Mouse (Mus musculus): ENCODE results near the gene Ost4.

Gene Ost4

DNA sequence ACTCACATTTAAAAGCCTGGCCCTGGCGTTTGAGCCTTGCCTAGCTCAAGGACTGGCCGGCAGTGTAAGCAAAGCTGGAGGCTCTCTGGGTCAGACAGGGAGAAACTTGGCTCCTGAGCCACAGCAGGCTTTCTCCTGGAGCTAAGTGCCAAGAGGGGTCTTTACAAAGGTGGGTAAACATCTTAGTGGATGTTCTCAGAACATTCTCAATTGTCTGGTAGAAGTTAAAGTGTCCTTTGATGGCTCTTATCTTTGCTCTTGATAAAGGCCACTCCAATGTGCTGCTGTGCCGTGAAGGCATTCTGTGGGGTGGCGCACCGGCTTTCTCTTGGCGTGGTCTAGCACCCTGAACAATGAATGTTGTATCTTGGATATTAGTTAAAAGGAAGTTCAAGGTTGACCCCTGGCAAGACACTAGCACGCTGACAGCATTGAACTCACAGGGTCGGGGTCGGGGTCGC lies 15.0 kb upstream of the Ost4 start:
- DNase-seq = no peak

DNA sequence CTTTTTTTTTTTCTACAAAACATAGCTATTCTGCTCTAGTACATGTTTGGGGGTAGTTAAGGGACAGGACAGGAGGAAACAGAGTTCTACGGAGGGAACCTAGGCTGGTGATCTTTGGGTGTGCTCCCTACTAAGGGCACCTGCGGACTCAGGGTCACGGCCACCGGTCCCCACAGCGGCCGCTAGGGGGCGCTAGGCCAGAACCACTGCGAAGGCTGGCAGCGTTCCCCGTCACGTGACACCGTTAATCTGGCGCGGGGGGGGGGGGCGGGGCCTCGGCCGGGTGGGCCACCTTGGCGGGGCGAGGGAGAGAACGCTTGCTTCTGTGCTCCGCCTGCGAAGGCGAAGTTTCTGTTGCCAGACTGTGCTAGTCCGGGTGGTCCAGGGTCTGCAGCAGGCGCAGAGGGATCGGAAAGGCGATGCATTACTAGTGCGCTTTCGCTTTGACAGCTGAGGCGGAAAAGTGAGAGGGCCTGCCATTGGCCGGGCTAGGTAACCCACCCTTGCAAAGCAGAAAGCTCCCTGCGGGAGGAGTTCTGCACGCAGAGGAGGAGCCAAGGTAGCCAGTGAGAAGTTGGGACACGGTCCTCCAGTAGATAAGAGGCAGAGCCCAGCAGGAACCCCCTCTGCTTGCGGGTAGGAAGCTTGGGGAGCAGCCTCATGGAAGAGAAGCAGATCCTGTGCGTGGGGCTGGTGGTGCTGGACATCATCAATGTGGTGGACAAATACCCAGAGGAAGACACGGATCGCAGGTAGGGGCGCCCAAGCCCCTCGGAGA lies 13.9 kb upstream of the Ost4 start, which contains the start of gene Khk:
Khk (plus strand) TSS at position 176 of the 778 bp plus-strand sequence.
- peak; percentile 94 for DNase-seq

DNA sequence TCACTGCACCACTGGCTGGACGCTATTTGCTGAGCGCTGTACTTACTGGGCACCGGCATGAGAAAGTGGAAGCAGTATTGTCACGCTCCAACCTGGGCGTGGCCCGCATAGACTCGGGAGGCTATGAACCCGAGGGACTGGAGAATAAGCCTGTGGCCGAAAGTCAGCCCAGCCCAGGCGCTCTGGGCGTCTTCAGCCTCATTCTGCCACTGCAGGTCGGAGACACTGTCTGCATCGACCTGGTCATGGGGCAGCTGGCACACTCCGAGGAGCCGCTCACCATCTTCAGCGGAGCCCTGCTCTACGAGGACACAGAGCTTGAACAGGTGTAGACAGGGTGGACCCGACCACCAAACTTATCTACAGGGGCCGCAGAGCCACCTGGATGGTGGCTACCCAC lies 13.0 kb upstream of the Ost4 start:
- no peak for DNase-seq

- DNase-seq = no peak
Measured at GRCm38 (mm10) chr5:30919831-30920614, 12.4 kb upstream of the Ost4 start.

DNA sequence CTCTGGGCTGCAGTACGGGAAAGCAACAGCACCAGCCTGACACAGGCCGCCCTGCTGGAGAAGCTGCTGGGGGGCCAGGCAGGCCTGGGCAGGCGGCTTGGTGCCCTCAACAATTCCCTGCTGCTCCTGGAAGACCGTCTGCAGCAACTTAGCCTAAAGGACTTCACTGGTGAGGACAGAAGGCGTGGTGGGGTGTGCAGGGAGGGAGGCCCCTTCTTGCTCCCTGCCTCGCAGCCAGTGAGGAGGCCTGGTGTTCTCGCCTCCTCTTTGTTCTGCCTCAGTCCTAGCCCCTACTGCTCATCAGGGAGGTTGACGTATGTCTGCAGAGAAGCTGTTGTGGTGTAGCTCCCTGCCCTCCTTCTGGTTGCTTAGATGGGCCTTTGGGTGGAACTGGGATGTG lies 11.1 kb upstream of the Ost4 start:
- no peak for DNase-seq

DNA sequence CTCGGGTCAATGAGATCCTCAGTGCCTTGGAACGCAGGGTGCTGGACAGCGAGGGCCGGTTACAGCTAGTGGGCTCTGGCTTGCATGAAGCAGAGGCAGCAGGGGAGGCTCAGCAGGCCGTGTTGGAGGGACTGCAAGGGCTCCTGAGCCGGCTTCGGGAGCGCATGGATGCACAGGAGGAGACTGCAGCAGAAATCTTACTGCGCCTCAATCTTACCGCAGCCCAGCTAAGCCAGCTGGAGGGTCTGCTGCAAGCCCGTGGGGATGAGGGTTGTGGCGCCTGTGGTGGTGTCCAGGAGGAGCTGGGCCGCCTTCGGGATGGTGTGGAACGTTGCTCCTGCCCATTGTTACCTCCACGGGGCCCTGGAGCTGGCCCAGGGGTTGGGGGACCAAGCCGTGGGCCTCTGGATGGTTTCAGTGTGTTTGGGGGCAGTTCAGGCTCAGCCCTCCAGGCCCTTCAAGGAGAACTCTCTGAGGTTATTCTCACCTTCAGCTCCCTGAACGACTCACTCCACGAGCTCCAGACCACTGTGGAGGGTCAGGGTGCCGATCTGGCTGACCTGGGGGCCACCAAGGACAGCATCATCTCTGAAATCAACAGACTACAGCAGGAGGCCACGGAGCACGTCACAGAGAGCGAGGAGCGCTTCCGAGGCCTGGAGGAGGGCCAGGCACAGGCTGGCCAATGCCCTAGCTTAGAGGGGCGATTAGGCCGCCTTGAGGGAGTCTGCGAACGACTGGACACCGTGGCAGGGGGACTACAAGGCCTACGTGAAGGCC lies 10.5 kb upstream of the Ost4 start:
- no peak for DNase-seq

GRCm38 (mm10) chr5:30917348-30917747 lies 9.8 kb upstream of the Ost4 start:
- no peak for DNase-seq

- no peak for DNase-seq
Measured at GRCm38 (mm10) chr5:30916841-30917240, 9.3 kb upstream of the Ost4 start.

- DNase-seq = peak; percentile 80
Measured at GRCm38 (mm10) chr5:30915974-30916433, 8.4 kb upstream of the Ost4 start.

DNA sequence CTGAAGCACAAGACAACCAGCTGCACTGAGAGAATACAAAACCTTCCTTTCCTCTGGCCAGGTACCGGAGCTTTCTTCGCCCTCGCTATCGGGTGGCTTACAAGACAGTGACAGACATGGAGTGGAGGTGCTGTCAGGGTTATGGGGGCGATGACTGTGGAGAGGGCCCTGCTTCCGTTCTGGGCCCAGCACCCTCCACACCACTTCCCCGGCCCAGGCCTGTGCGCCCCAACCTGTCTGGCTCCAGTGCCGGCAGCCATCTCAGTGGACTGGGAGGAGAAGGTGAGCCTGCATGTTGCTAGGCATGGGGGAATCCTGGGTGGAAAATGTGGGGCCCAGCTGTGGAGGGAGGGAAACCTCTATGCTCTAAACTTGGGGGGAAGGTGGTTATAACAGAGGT lies 7.9 kb upstream of the Ost4 start:
- DNase-seq = no peak

DNA sequence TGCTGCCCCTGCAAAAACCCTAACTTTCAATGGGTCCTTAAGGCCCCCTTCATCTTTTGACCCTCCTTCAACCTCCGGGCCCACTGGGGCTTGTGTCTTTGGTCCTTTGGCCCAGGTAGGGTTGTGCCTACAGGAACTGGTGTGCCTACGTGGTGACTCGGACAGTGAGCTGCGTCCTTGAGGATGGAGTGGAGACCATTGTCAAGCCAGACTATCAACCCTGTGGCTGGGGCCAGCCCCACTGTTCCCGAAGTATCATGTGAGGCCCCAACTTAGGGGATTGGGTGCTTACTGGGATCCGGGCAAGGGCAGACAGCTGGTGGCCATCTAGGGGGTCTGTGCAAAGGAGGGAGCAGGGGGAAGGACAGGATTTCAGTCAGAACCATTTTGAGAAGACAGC lies 7.3 kb upstream of the Ost4 start:
- DNase-seq = no peak

- no peak for DNase-seq
Measured at GRCm38 (mm10) chr5:30914101-30914635, 6.6 kb upstream of the Ost4 start.

DNA sequence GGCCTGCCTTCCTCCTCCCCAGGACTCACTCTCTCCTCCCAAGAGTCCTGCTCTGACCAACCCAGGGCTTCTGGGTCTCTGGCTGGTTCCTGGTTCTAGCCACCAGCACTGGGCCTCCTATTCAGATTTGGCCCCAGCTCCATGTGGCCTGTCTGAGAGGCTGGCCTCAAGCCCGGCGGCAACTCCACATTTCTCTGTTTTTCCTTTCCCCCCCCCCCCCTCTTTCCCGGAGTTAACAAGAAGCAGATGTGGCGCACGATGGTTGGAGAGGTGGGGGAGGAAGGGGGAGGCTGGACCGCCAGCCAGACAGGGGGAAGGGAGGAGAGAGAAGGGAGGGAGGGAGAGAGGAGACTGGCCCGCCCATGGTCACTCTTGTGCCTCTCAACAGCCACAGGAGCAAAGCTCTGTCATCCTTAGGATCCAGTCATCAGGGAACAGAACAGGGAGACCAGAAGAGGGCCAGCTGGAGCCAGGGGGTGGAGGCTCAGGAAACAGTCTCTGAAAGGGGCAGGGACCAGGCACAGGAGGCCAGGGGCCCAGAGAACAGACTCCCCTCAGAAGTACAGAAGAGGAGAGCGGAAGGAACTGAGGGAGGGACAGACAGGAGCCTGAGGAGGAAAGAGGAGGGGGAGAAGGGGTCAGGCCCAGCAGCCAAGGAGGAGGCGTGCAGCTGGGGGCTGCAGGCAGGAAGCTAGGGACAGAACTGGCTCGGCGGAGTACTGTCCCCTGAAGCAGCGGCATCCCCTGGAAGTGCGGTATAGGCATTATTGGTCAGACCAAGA lies 5.7 kb upstream of the Ost4 start, which contains the start of gene Emilin1:
Emilin1 (plus strand) TSS at position 343 of the 782 bp plus-strand sequence.
- DNase-seq = no peak

GRCm38 (mm10) chr5:30912156-30912555 lies 4.6 kb upstream of the Ost4 start:
- no peak for DNase-seq

DNA sequence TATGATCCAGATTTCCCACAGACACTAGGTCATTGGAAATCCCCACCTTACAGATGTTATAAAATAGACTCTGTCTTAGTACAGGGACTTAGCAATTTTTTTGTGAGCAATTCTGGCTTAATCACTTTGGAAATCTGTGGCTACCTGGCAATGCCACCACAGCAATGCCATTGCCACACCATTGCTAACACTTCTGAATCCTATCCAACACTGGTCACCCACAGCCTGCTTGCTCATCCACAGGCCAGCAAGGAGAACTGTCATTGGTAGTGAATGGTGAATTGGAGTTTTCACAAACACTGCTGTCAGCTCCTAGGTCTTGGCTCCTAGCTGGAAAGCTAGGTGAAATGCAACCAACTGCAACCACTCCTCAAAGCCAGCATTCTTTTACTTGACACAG lies 2.9 kb upstream of the Ost4 start:
- DNase-seq = no peak

DNA sequence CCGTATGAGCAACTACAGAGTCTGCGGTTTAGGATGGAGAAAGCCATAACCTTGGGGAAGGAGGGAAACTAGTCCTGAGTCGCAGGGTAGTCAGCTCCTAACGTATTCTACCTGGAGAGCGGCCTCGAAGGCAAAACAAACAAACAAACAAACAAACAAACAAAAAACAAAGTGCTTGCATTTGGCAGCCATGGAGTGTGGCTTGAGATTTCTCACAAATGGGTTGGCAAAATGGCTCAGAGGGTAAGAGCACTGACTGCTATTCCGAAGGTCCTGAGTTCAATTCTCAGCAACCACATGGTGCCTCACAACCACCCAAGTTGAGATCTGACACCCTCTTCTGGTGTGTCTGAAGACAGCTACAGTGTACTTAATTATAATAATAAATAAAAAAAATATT lies 2.3 kb upstream of the Ost4 start:
- DNase-seq = no peak

DNA sequence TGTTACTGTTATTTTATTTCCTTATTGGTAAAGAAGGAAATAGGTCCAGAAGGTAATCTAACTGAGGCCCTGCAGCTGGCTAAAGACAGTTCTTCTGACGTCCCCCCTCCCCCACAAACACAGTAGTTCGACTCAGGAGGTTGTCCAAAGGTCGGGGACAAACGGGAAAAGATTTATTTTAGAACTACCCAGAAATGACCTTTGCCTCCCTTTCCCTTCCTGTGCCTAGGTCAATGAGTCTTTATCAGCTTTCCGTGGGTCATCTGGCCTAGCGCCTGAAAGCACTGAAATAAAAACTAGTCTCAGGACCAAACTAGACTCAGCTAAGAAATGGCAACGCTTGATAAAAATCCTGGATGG lies 1.7 kb upstream of the Ost4 start:
- DNase-seq = no peak

DNA sequence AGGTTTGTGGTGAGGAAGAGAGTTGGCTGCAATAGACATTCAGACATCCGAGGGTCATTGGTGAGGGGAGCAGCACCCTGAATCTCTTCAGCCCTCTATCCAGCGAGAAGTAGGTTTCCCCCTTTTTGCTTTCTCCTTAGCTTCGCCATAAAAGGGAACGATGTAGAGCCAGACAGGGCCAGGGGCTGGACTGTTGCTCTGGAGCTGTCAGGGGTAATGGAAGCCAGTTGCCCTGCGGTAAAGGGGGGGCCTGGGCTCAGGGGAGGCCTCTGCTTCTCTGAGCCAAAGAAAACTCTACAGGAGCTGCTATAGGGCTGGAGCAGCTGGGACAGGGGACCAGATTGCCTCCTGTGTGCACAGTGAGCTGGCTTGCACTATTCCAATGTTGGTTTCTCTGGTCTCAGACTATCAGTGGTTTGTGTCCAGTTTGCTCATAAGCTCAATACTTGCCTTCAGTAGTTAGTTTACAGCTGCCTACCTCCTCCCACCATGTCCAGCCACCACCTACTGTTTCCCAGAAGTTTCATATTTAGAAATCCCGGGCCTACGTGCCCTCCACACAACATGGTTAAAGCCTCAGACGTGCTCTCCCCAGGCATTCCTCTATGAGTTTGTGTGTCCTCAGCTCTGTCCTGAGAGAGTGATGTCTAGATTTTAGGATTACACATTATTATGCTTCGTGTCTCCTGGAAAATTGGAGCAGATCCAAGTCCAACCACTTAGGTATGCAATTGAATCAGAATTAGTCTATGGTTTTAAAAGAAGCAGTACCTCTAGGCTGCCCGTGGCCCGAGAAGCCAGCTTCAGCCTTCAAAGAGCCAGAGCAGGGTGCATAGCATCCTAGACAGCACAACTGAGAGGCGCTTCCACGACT lies 1.1 kb upstream of the Ost4 start:
- no peak for DNase-seq

DNA sequence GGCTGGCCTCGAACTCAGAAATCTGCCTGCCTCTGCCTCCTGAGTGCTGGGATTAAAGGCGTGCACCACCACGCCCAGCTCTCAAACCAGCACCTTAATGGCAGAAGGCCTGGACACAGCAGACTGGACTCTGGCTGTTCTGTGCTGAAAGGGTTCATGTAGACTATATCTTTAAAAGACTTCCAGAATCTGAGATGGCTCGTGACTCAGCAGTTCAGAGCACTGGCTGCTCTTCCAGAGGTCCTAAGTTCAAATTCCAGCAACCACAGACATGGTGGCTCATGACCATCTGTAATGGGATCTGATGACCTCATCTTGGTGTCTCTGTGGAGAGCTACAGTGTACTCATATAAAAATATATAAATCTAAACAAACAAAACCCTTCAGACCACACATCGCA lies 5.7 kb downstream of the Ost4 start:
- DNase-seq = no peak

DNA sequence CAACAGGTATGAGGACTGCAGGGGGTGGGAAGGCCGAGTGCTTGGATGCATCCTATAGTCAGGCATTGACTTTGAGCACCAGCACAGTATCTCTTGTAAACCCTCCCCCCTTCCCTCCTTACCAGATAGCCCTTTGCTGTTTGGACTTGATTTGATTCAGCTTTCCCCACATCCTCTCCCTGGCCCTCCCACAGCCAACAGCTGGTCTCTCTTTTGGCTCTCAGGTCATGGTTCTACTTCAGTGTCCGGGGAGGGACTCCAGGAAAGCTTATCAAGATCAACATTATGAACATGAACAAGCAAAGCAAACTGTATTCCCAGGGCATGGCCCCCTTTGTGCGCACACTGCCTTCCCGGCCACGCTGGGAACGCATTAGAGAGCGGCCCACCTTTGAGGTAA lies 17.2 kb downstream of the Ost4 start:
- DNase-seq = no peak

DNA sequence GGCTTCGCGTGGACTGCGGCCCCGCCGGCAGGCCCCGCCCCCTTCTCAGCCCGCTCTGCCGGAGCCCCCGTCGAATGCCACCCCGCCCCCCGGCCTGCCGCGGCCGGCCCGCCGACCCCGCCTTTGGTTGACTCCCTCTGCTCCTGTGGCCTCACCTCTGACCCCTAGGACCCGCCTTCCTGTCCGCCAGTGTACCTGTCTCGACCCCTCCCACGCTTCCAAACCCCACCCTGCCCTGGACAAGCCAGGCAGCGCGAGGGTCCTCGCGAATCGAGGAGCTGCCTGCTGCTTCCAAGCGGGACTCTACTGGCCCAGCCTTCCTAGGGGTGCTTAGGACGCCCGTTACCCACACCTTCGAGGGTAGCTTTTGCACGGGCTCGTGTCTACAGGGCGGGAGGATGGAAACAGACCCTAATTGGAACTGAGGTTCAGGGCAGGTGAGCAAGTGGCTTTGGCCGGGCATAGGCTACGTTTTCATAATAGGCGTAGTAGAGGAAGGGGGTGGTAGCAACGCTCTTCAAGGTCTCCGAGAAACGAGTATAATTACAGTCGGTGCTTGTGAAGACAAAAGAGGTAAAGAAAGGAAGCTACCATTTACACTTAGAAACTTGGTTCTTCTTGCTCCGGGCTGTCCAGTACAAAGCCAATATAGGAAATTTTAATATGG lies 18.4 kb downstream of the Ost4 start:
- DNase-seq = no peak
